Mouse (Mus musculus) layer of hippocampus, adult 18-20 months (tissue): ENCODE measurements around the gene Usp6nl. TPM values are rescaled to one million over a fixed set of nuclear protein-coding genes. Genes with fewer than 3 reads are reported as not detected.

Experiments
- DNase-seq, 2 experiments: peaks; one replicate each; pipeline ENCODE4 v3.0.0; 2022; ENCODE audit warnings: low spot score in 2 of 2
- total RNA-seq, 2 experiments: library from RNA; stranded (reverse); gene quantifications; 2 replicates each; pipeline ENCODE4 v1.2.3; 2021

The Usp6nl gene
- total RNA-seq, 2 experiments from 2014 or later = 11.8 to 12.5 TPM

GRCm38 (mm10) chr2:6407711-6408110 lies 85.2 kb downstream of the Usp6nl start:
- no peak for DNase-seq

GRCm38 (mm10) chr2:6412645-6413044 lies 90.2 kb downstream of the Usp6nl start:
- DNase-seq = no peak

- DNase-seq = no peak
Measured at GRCm38 (mm10) chr2:6413723-6414122, 91.3 kb downstream of the Usp6nl start.

GRCm38 (mm10) chr2:6414400-6414799 lies 91.9 kb downstream of the Usp6nl start:
- DNase-seq = no peak

- no peak for DNase-seq
Measured at GRCm38 (mm10) chr2:6417158-6417557, 94.7 kb downstream of the Usp6nl start.

- DNase-seq = no peak
Measured at GRCm38 (mm10) chr2:6423661-6424550, 101.4 kb downstream of the Usp6nl start.

- DNase-seq = no peak
Measured at GRCm38 (mm10) chr2:6424851-6425250, 102.4 kb downstream of the Usp6nl start.

- DNase-seq = peak in 1 of 2 experiments; percentile 76
Measured at GRCm38 (mm10) chr2:6436085-6436950, 113.9 kb downstream of the Usp6nl start.

- peak in 1 of 2 experiments; percentile 21 for DNase-seq
Measured at GRCm38 (mm10) chr2:6441688-6442087, 119.2 kb downstream of the Usp6nl start.

GRCm38 (mm10) chr2:6442302-6442701 lies 119.8 kb downstream of the Usp6nl start:
- no peak for DNase-seq

GRCm38 (mm10) chr2:6444015-6444414 lies 121.5 kb downstream of the Usp6nl start:
- DNase-seq = no peak

GRCm38 (mm10) chr2:6444723-6445169 lies 122.3 kb downstream of the Usp6nl start:
- no peak for DNase-seq

GRCm38 (mm10) chr2:6445858-6446257 lies 123.4 kb downstream of the Usp6nl start:
- no peak for DNase-seq

GRCm38 (mm10) chr2:6448880-6449279 lies 126.4 kb downstream of the Usp6nl start:
- DNase-seq = no peak

- DNase-seq = no peak
Measured at GRCm38 (mm10) chr2:6449656-6450055, 127.2 kb downstream of the Usp6nl start.

- DNase-seq = peak in 1 of 2 experiments; percentile 37
Measured at GRCm38 (mm10) chr2:6450544-6450943, 128.1 kb downstream of the Usp6nl start.

GRCm38 (mm10) chr2:6454941-6455516 lies 132.6 kb downstream of the Usp6nl start:
- no peak for DNase-seq

GRCm38 (mm10) chr2:6459282-6460047 lies 137.0 kb downstream of the Usp6nl start:
- no peak for DNase-seq

GRCm38 (mm10) chr2:6462306-6462705 lies 139.8 kb downstream of the Usp6nl start:
- peak in 1 of 2 experiments; percentile 37 for DNase-seq

- DNase-seq = no peak
Measured at GRCm38 (mm10) chr2:6463772-6464661, 141.6 kb downstream of the Usp6nl start.
